Mouse (Mus musculus): Measurements from ENCODE around the gene Gm10401. TPM values are rescaled to one million over a fixed set of nuclear protein-coding genes. Genes with fewer than 3 reads are reported as not detected.

The Gm10401 gene
- polyA plus RNA-seq, 1 experiment from 2014 or later, result 6.0 TPM

GRCm38 (mm10) chr5:115125211-115125871 is 27.2 kb upstream of the Gm10401 start:
- DNase-seq (peak; percentile 84), ATAC-seq (peak; percentile 81)
- Histone ChIP-seq H3K27ac (ENCODE audit: low read depth) (no peak overlapping the region), H3K27me3 (ENCODE audit: insufficient read depth, low read length) (no peaks in the 10 kb centered on the region), H3K4me3 (ENCODE audit: low read depth, low read length) (no peak overlapping the region), H3K9me3 (ENCODE audit: low read length) (no peaks in the 10 kb centered on the region), H3K4me2 (ENCODE audit: low read depth, low read length) (no peak overlapping the region), H3K9ac (replicated peaks) (no peak overlapping the region), H3K4me1 (ENCODE audit: insufficient read depth) (no peaks in the 10 kb centered on the region), H3K36me3 (replicated peaks; ENCODE audit: insufficient read depth, low read length) (peaks cover 27% of the 10 kb centered on the region)
- peak; percentile 98 for TF ChIP-seq CTCF (IDR thresholded peaks at IDR 0.05; ENCODE audit: low read depth)
- TF ChIP-seq EP300 (IDR thresholded peaks at IDR 0.05; ENCODE audit: low read depth), result no peak
- WGBS (ENCODE audit: insufficient replicate concordance), result 35% methylated on average over 24 of the region's 24 CpGs

GRCm38 (mm10) chr5:115124690-115125089 is 26.6 kb upstream of the Gm10401 start:
- TF ChIP-seq CTCF (IDR thresholded peaks at IDR 0.05; ENCODE audit: low read depth) (no peak), EP300 (IDR thresholded peaks at IDR 0.05; ENCODE audit: low read depth) (no peak)
- DNase-seq, result peak; percentile 14
- H3K4me2 ChIP-seq (ENCODE audit: low read depth, low read length), result no peak overlapping the region
- 80% methylated on average over 6 of the region's 6 CpGs for WGBS (ENCODE audit: insufficient replicate concordance)
- H3K9me3 ChIP-seq (ENCODE audit: low read length), result no peaks in the 10 kb centered on the region
- no peak overlapping the region for H3K9ac ChIP-seq (replicated peaks)
- no peaks in the 10 kb centered on the region for H3K27me3 ChIP-seq (ENCODE audit: insufficient read depth, low read length)
- H3K4me3 ChIP-seq (ENCODE audit: low read depth, low read length), result no peak overlapping the region
- H3K36me3 ChIP-seq (replicated peaks; ENCODE audit: insufficient read depth, low read length), result peaks cover 27% of the 10 kb centered on the region
- H3K27ac ChIP-seq (ENCODE audit: low read depth), result no peak overlapping the region
- no peak for ATAC-seq
- H3K4me1 ChIP-seq (ENCODE audit: insufficient read depth), result no peaks in the 10 kb centered on the region

GRCm38 (mm10) chr5:115120978-115121377 is 22.9 kb upstream of the Gm10401 start:
- H3K9me3 ChIP-seq (ENCODE audit: low read length), result no peaks in the 10 kb centered on the region
- no peak for TF ChIP-seq CTCF (IDR thresholded peaks at IDR 0.05; ENCODE audit: low read depth)
- peaks cover 8% of the 10 kb centered on the region for H3K4me1 ChIP-seq (ENCODE audit: insufficient read depth)
- no peak overlapping the region for H3K9ac ChIP-seq (replicated peaks)
- H3K27ac ChIP-seq (ENCODE audit: low read depth), result no peak overlapping the region
- no peak for DNase-seq
- ATAC-seq, result no peak
- H3K4me2 ChIP-seq (ENCODE audit: low read depth, low read length), result no peak overlapping the region
- WGBS (ENCODE audit: insufficient replicate concordance), result 88% methylated on average over 5 of the region's 5 CpGs
- no peaks in the 10 kb centered on the region for H3K27me3 ChIP-seq (ENCODE audit: insufficient read depth, low read length)
- no peak overlapping the region for H3K4me3 ChIP-seq (ENCODE audit: low read depth, low read length)
- peaks cover 14% of the 10 kb centered on the region; the same call in 1 of the 2 replicates for H3K36me3 ChIP-seq (replicated peaks; ENCODE audit: insufficient read depth, low read length)

DNA sequence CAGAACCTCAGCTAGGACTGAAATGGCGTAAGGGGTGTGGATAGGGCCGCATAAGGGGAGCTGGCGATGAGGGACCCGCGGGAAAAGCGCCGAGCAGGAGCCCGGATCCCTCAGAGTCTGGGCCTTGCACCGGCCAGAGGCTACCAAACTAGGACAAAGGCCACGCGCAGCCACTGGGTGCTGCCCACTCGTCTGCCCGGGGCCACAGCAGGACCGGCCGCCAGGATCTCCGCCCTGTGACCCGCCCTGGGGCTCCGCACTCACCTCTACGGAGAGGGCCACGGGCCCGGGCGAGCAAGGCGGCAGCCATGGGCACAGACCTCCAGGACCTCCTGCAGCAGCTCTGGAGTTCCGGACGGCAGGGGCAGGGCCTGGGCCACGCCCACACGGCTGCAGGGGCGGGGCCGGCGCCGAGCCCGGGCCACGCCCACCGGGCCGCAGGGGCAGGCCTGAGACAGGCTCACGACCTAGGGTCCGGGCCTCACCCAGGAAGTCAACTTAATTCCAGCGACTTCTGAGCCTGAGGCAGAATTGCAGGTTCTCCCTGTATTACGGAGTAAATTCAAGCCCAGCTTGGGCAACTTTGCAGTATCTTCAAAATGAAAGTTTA is 21.0 kb upstream of the Gm10401 start, which contains the start of gene Acads:
TSS of gene Acads (minus strand) at position 386 of the 610 bp plus-strand sequence.
- TF ChIP-seq EP300 (IDR thresholded peaks at IDR 0.05; ENCODE audit: low read depth) (no peak), CTCF (IDR thresholded peaks at IDR 0.05; ENCODE audit: low read depth) (no peak)
- DNase-seq, result peak; percentile 90
- under 1% methylated on average over 38 of the region's 39 CpGs for WGBS (ENCODE audit: insufficient replicate concordance)
- Histone ChIP-seq H3K27me3 (ENCODE audit: insufficient read depth, low read length) (no peaks in the 10 kb centered on the region), H3K36me3 (replicated peaks; ENCODE audit: insufficient read depth, low read length) (peaks cover 11% of the 10 kb centered on the region; the same call in 1 of the 2 replicates), H3K27ac (ENCODE audit: low read depth) (peak within 1 kb of the TSS; percentile 86), H3K4me1 (ENCODE audit: insufficient read depth) (peaks cover 8% of the 10 kb centered on the region), H3K9ac (replicated peaks) (peak within 1 kb of the TSS; percentile 78), H3K9me3 (ENCODE audit: low read length) (no peaks in the 10 kb centered on the region), H3K4me2 (ENCODE audit: low read depth, low read length) (peak within 1 kb of the TSS; percentile 96), H3K4me3 (ENCODE audit: low read depth, low read length) (peak within 1 kb of the TSS; percentile 86)
- ATAC-seq, result peak; percentile 94

GRCm38 (mm10) chr5:115117467-115117866 is 19.4 kb upstream of the Gm10401 start:
- no peak overlapping the region for H3K4me2 ChIP-seq (ENCODE audit: low read depth, low read length)
- H3K27ac ChIP-seq (ENCODE audit: low read depth), result no peak overlapping the region
- H3K4me1 ChIP-seq (ENCODE audit: insufficient read depth), result peaks cover 8% of the 10 kb centered on the region
- no peaks in the 10 kb centered on the region for H3K9me3 ChIP-seq (ENCODE audit: low read length)
- TF ChIP-seq EP300 (IDR thresholded peaks at IDR 0.05; ENCODE audit: low read depth) (no peak), CTCF (IDR thresholded peaks at IDR 0.05; ENCODE audit: low read depth) (0 out of 2 replicates have a peak, but pooled peaks have one; percentile 14)
- H3K27me3 ChIP-seq (ENCODE audit: insufficient read depth, low read length), result no peaks in the 10 kb centered on the region
- H3K36me3 ChIP-seq (replicated peaks; ENCODE audit: insufficient read depth, low read length), result peaks cover 8% of the 10 kb centered on the region; the same call in 1 of the 2 replicates
- 80% methylated on average over 13 of the region's 13 CpGs for WGBS (ENCODE audit: insufficient replicate concordance)
- no peak overlapping the region for H3K4me3 ChIP-seq (ENCODE audit: low read depth, low read length)
- H3K9ac ChIP-seq (replicated peaks), result no peak overlapping the region
- DNase-seq (peak; percentile 18), ATAC-seq (no peak)

DNA sequence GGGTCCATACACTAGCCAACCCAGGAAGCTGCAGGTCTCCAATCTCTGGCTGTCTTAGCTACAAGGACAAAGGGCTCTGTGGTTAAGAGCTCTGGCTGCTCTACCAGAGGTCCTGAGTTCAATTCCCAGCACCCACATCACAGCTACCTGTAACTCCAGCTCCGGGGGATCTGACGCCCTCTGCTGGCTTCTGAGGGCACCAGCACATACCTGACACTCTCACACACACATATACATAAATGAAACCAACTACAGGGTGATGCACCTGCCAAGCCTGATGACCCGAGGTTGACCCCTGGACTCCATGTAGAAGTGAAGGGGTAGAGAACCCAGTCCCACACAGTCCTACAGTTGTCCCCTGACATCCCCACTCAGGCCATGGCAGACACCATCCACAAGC is 18.3 kb upstream of the Gm10401 start:
- H3K9ac ChIP-seq (replicated peaks), result no peak overlapping the region
- H3K9me3 ChIP-seq (ENCODE audit: low read length), result no peaks in the 10 kb centered on the region
- peaks cover 11% of the 10 kb centered on the region; the same call in 1 of the 2 replicates for H3K36me3 ChIP-seq (replicated peaks; ENCODE audit: insufficient read depth, low read length)
- WGBS (ENCODE audit: insufficient replicate concordance), result 83% methylated on average over 3 of the region's 3 CpGs
- ATAC-seq (no peak), DNase-seq (peak; percentile 14)
- no peak overlapping the region for H3K27ac ChIP-seq (ENCODE audit: low read depth)
- no peak overlapping the region for H3K4me2 ChIP-seq (ENCODE audit: low read depth, low read length)
- no peak for TF ChIP-seq EP300 (IDR thresholded peaks at IDR 0.05; ENCODE audit: low read depth)
- peak; percentile 22; the same call in 1 of the 2 replicates for TF ChIP-seq CTCF (IDR thresholded peaks at IDR 0.05; ENCODE audit: low read depth)
- no peak overlapping the region for H3K4me3 ChIP-seq (ENCODE audit: low read depth, low read length)
- peaks cover 8% of the 10 kb centered on the region for H3K4me1 ChIP-seq (ENCODE audit: insufficient read depth)
- no peaks in the 10 kb centered on the region for H3K27me3 ChIP-seq (ENCODE audit: insufficient read depth, low read length)

All from liver, postnatal 0 days (tissue).